Mouse (Mus musculus) E14TG2a.4 (cell line): ENCODE results near the gene Nr1h4.

Experiments used
- CTCF ChIP-seq: conservative IDR thresholded peaks from 2 replicates; pipeline ENCODE4 v1.5.1; 2014; ENCODE audit warnings: low read length
- NANOG ChIP-seq: IDR thresholded peaks from 2 replicates; pipeline ENCODE4 v1.6.1; 2014; ENCODE audit warnings: borderline replicate concordance, low read length, mixed read lengths
- POU5F1 ChIP-seq: IDR thresholded peaks from 2 replicates; pipeline ENCODE4 v1.6.1; 2014; ENCODE audit warnings: low read length, borderline replicate concordance

- no peak for TF ChIP-seq CTCF
- TF ChIP-seq POU5F1: no peak
- no peak for TF ChIP-seq NANOG
Observed at GRCm38 (mm10) chr10:89518365-89518764, 15.0 kb downstream of the Nr1h4 start.
